Mouse (Mus musculus): ENCODE data around the gene Lrrc47. TPM values are rescaled to one million over a fixed set of nuclear protein-coding genes. Genes with fewer than 3 reads are reported as not detected.
A peak's percentile ranks its signal among the peaks of the same experiment; 100 is the strongest.

Lrrc47 gene
- polyA plus RNA-seq, 2 experiments: 12.3 to 49.2 TPM

DNA sequence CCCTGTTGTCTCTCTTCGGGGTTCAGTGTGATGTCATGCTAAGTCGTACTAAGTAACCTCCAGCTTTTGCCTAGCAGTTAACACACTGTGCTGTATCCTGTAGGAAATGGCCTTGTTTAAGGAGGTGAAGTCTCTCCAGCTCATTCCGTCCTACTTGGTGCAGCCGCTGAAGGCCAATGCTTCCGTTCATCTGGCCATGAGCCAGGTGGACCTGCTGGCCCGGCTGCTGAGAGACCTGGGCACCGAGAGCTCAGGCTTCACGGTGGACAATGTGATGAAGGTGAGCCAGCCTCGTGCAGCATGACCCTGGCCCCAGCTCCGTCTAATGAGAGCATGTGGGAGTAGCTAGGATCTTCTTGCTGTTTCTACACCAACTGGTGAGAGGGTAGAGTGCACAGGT is 18.8 kb upstream of the Lrrc47 start:
- no peak for TF ChIP-seq POLR2A (IDR thresholded peaks at IDR 0.05; ENCODE audit: borderline replicate concordance, extremely low read depth, insufficient read depth, insufficient read length)
- Histone ChIP-seq H3K9me3 (ENCODE audit: control insufficient read depth, low read length) (no peaks in the 10 kb centered on the region), H3K36me3 (ENCODE audit: control insufficient read depth, insufficient read depth, low read length) (peaks cover 87% of the 10 kb centered on the region), H3K27me3 (ENCODE audit: control insufficient read depth, insufficient read depth, low read length) (no peaks in the 10 kb centered on the region), H3K4me2 (replicated peaks; ENCODE audit: low read depth, low read length, severe bottlenecking) (no peak overlapping the region), H3K4me3 (replicated peaks; ENCODE audit: low read length) (no peak overlapping the region), H3K4me1 (ENCODE audit: control insufficient read depth, insufficient read depth, low read length) (no peaks in the 10 kb centered on the region), H3K9ac (ENCODE audit: low read depth, low read length, severe bottlenecking) (no peak overlapping the region), H3K27ac (replicated peaks; ENCODE audit: low read depth, low read length) (no peak overlapping the region)
- ATAC-seq (ENCODE audit: low FRiP score, low read depth) (no peak), DNase-seq (ENCODE audit: low spot score) (no peak)
- 91% methylated on average over 10 of the region's 10 CpGs for WGBS

DNA sequence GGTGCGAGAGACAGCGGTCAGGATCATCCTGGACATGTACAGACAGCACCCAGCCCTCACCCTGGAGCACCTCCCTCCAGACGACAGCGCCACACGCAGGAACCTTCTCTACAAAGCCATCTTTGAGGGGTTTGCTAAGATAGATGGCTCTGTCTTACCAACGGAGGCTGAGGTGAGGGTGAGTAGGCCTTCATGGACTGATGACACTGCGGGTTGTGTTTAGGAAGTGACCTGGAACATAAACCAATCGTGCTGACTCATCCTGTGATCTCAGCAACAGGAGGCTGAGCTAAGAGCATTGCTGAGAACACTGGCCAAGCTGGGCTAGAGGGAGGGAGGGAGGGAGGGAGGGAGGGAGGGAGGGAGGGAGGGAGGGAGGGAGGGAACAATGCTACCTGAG is 18.0 kb upstream of the Lrrc47 start:
- H3K4me3 ChIP-seq (replicated peaks; ENCODE audit: low read length): no peak overlapping the region
- no peak overlapping the region for H3K27ac ChIP-seq (replicated peaks; ENCODE audit: low read depth, low read length)
- DNase-seq (ENCODE audit: low spot score) (no peak), ATAC-seq (ENCODE audit: low FRiP score, low read depth) (no peak)
- WGBS: 83% methylated on average over 8 of the region's 8 CpGs
- no peak overlapping the region for H3K4me2 ChIP-seq (replicated peaks; ENCODE audit: low read depth, low read length, severe bottlenecking)
- TF ChIP-seq POLR2A (IDR thresholded peaks at IDR 0.05; ENCODE audit: borderline replicate concordance, extremely low read depth, insufficient read depth, insufficient read length): no peak
- no peaks in the 10 kb centered on the region for H3K4me1 ChIP-seq (ENCODE audit: control insufficient read depth, insufficient read depth, low read length)
- no peaks in the 10 kb centered on the region for H3K27me3 ChIP-seq (ENCODE audit: control insufficient read depth, insufficient read depth, low read length)
- no peaks in the 10 kb centered on the region for H3K9me3 ChIP-seq (ENCODE audit: control insufficient read depth, low read length)
- H3K9ac ChIP-seq (ENCODE audit: low read depth, low read length, severe bottlenecking): no peak overlapping the region
- H3K36me3 ChIP-seq (ENCODE audit: control insufficient read depth, insufficient read depth, low read length): peaks cover 87% of the 10 kb centered on the region

DNA sequence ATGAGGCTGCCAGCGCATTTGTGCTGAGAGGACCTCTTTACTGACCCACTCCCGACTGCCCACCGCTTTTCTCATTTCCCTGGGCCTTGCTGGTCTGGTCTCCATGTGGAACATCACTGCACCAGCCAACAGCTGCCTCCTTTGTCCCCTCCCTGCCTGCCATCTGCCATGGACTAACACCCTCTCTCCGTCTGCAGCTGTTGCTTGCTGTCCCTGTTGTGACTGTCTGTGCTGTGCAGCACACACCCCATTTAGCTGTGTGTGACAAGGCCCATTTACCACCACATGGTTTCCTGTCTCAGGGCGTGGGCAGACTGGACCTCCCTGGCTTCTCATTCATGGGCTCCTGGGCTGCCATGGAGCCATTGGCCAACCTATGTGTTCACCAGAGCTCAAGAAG is 6.0 kb upstream of the Lrrc47 start:
- DNase-seq (ENCODE audit: low spot score) (no peak), ATAC-seq (ENCODE audit: low FRiP score, low read depth) (peak; percentile 46)
- Histone ChIP-seq H3K36me3 (ENCODE audit: control insufficient read depth, insufficient read depth, low read length) (peaks cover 55% of the 10 kb centered on the region), H3K9me3 (ENCODE audit: control insufficient read depth, low read length) (no peaks in the 10 kb centered on the region), H3K4me2 (replicated peaks; ENCODE audit: low read depth, low read length, severe bottlenecking) (no peak overlapping the region), H3K27me3 (ENCODE audit: control insufficient read depth, insufficient read depth, low read length) (no peaks in the 10 kb centered on the region), H3K9ac (ENCODE audit: low read depth, low read length, severe bottlenecking) (no peak overlapping the region), H3K4me1 (ENCODE audit: control insufficient read depth, insufficient read depth, low read length) (no peaks in the 10 kb centered on the region), H3K27ac (replicated peaks; ENCODE audit: low read depth, low read length) (no peak overlapping the region), H3K4me3 (replicated peaks; ENCODE audit: low read length) (no peak overlapping the region)
- WGBS: 85% methylated on average over 5 of the region's 5 CpGs
- no peak for TF ChIP-seq POLR2A (IDR thresholded peaks at IDR 0.05; ENCODE audit: borderline replicate concordance, extremely low read depth, insufficient read depth, insufficient read length)

DNA sequence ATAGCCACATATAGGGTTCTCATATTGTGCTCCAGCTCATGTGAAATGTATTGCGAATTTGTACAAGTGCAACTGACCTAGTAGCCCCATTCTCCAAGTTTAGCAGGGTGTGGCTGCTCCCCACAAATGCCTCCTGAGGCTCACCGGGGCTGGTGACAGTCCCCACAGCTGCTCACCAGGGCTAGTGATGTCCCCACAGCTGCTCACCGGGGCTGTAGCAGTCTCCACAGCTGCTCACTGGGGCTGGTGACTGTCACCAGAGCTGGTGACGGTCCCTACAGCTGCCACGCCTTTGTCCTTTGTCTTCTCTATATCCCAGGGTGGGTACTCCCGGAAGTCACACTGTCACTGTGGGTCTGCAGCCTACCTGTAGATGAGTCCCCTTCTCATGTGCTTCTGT is 5.3 kb upstream of the Lrrc47 start:
- ATAC-seq (ENCODE audit: low FRiP score, low read depth) (no peak), DNase-seq (ENCODE audit: low spot score) (no peak)
- TF ChIP-seq POLR2A (IDR thresholded peaks at IDR 0.05; ENCODE audit: borderline replicate concordance, extremely low read depth, insufficient read depth, insufficient read length): no peak
- H3K4me2 ChIP-seq (replicated peaks; ENCODE audit: low read depth, low read length, severe bottlenecking): no peak overlapping the region
- H3K9me3 ChIP-seq (ENCODE audit: control insufficient read depth, low read length): no peaks in the 10 kb centered on the region
- 88% methylated on average over 6 of the region's 6 CpGs for WGBS
- peaks cover 55% of the 10 kb centered on the region for H3K36me3 ChIP-seq (ENCODE audit: control insufficient read depth, insufficient read depth, low read length)
- H3K4me3 ChIP-seq (replicated peaks; ENCODE audit: low read length): no peak overlapping the region
- H3K27me3 ChIP-seq (ENCODE audit: control insufficient read depth, insufficient read depth, low read length): no peaks in the 10 kb centered on the region
- no peak overlapping the region for H3K27ac ChIP-seq (replicated peaks; ENCODE audit: low read depth, low read length)
- H3K9ac ChIP-seq (ENCODE audit: low read depth, low read length, severe bottlenecking): no peak overlapping the region
- H3K4me1 ChIP-seq (ENCODE audit: control insufficient read depth, insufficient read depth, low read length): no peaks in the 10 kb centered on the region

DNA sequence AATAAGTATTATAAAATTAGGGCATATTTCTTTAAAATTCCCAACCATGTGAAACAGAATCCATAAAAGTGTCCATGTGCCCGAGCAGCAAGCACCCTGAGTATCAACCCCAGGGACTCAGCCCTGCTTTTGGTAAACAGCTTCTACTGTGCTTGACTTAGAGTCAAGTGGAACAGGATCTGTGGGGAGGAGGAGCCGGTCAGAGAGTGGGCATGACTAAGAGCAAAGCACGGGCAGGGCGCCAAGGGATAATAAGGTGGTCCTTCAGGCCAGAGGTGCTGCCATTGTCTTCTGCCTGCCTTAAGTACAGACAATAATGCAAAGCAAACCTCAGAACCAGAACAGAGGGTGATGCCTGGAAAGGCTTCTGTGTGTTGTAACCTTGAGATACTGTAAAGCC is 3.8 kb upstream of the Lrrc47 start:
- Histone ChIP-seq H3K36me3 (ENCODE audit: control insufficient read depth, insufficient read depth, low read length) (peaks cover 46% of the 10 kb centered on the region), H3K4me1 (ENCODE audit: control insufficient read depth, insufficient read depth, low read length) (peaks cover 1% of the 10 kb centered on the region), H3K9me3 (ENCODE audit: control insufficient read depth, low read length) (no peaks in the 10 kb centered on the region), H3K4me2 (replicated peaks; ENCODE audit: low read depth, low read length, severe bottlenecking) (no peak overlapping the region), H3K27me3 (ENCODE audit: control insufficient read depth, insufficient read depth, low read length) (no peaks in the 10 kb centered on the region), H3K27ac (replicated peaks; ENCODE audit: low read depth, low read length) (no peak overlapping the region), H3K4me3 (replicated peaks; ENCODE audit: low read length) (no peak overlapping the region), H3K9ac (ENCODE audit: low read depth, low read length, severe bottlenecking) (no peak overlapping the region)
- 74% methylated on average over 4 of the region's 4 CpGs for WGBS
- no peak for DNase-seq (ENCODE audit: low spot score)
- no peak for TF ChIP-seq POLR2A (IDR thresholded peaks at IDR 0.05; ENCODE audit: borderline replicate concordance, extremely low read depth, insufficient read depth, insufficient read length)
- no peak for ATAC-seq (ENCODE audit: low FRiP score, low read depth)

Measured in limb, embryonic 14.5 days (tissue).